Mouse (Mus musculus) testis, adult 2 months (tissue): Measurements from ENCODE around the gene Vwa8.

Experiments
- CTCF ChIP-seq: fragments of 200-500 bp; IDR thresholded peaks from 2 replicates; pipeline ENCODE4 v1.5.1; 2012; ENCODE audit warnings: low read depth, mild to moderate bottlenecking, inconsistent platforms, low read length, moderate library complexity; ENCODE audit not compliant: control insufficient read depth, insufficient read depth, insufficient replicate concordance
- POLR2A ChIP-seq: fragments of 200-500 bp; IDR thresholded peaks from 2 replicates; pipeline ENCODE4 v1.6.1; 2012; ENCODE audit warnings: low read depth, mild to moderate bottlenecking, inconsistent platforms, low read length, moderate library complexity; ENCODE audit not compliant: control insufficient read depth

GRCm38 (mm10) chr14:79086006-79086405, 237.2 kb downstream of the Vwa8 start:
- no peak for TF ChIP-seq POLR2A
- no peak for TF ChIP-seq CTCF
